Mouse (Mus musculus): Measurements from ENCODE around the gene Gm3099.
"Not testable (repeated sequence)": the region's sequence is repeated elsewhere in the genome, so short reads cannot be mapped to it uniquely, and the experiment has no call there.

Gene Gm3099

GRCm38 (mm10) chr14:3998094-3998493 lies at the start of gene Gm3099:
Gene Gm3099 (plus strand): TSS chr14:3998394.
- not testable (repeated sequence) for DNase-seq (ENCODE audit: low read depth in 2 of 2, low spot score in 2 of 2)

GRCm38 (mm10) chr14:3963247-3963646 lies 34.9 kb upstream of the Gm3099 start, which contains the start of gene Gm3095:
Gene Gm3095 (plus strand): TSS chr14:3963547.
- not testable (repeated sequence) for DNase-seq (ENCODE audit: low read depth in 2 of 2, low spot score in 2 of 2)

GRCm38 (mm10) chr14:4023641-4024040 lies 25.4 kb downstream of the Gm3099 start, which contains the start of gene Gm5796:
Gene Gm5796 (plus strand): TSS chr14:4023941.
- DNase-seq (ENCODE audit: low read depth in 2 of 2, low spot score in 2 of 2) = not testable (repeated sequence)
